Mouse (Mus musculus): ENCODE results near the gene Krt76.

- no peak for TF ChIP-seq CHD2 (IDR thresholded peaks at IDR 0.05; ENCODE audit: low read depth, low read length)
- no peak for TF ChIP-seq MAFK (IDR thresholded peaks at IDR 0.05; ENCODE audit: insufficient read depth, low read depth, low read length)
Measured at GRCm38 (mm10) chr15:101834784-101835328, 57.9 kb downstream of the Krt76 start.
